Mouse (Mus musculus) urinary bladder, adult 2 months (tissue): ENCODE measurements around the gene Phpt1. TPM values are rescaled to one million over a fixed set of nuclear protein-coding genes. Genes with fewer than 3 reads are reported as not detected.

Source experiments
- DNase-seq: peaks from one replicate; pipeline ENCODE4 v3.0.0; 2022; ENCODE audit warnings: low spot score
- polyA plus RNA-seq: library from polyadenylated mRNA; depleted of rRNA; stranded (reverse); fragments of >200 nt; gene quantifications from 2 replicates; pipeline ENCODE4 v1.2.3, GENCODE M21; 2012

Phpt1 gene
- polyA plus RNA-seq, 1 experiment: 75.6 TPM

- DNase-seq: peak; percentile 19
These were observed 7.6 kb upstream of the Phpt1 start for GRCm38 (mm10) chr2:25582466-25583119.

GRCm38 (mm10) chr2:25581901-25582301 lies 6.9 kb upstream of the Phpt1 start:
- DNase-seq: peak; percentile 23

- DNase-seq: peak; percentile 23
These were observed 6.4 kb upstream of the Phpt1 start, which contains the start of gene Ajm1 for GRCm38 (mm10) chr2:25581294-25581864. Gene Ajm1 (minus strand): TSS chr2:25581757.

- no peak for DNase-seq
These were observed 5.6 kb upstream of the Phpt1 start for GRCm38 (mm10) chr2:25580621-25581101.

- DNase-seq: peak; percentile 24
These were observed 4.9 kb upstream of the Phpt1 start for GRCm38 (mm10) chr2:25579737-25580460.

GRCm38 (mm10) chr2:25578796-25579736 lies 4.0 kb upstream of the Phpt1 start:
- peak; percentile 22 for DNase-seq

- DNase-seq: peak; percentile 33
These were observed 3.1 kb upstream of the Phpt1 start for GRCm38 (mm10) chr2:25577951-25578795.

- DNase-seq: no peak
These were observed 2.2 kb upstream of the Phpt1 start for GRCm38 (mm10) chr2:25576965-25577891.

GRCm38 (mm10) chr2:25576028-25576850 lies 1.2 kb upstream of the Phpt1 start:
- DNase-seq: no peak

- peak; percentile 34 for DNase-seq
These were observed 506 bp upstream of the Phpt1 start for GRCm38 (mm10) chr2:25575432-25576027.

- DNase-seq: peak; percentile 24
These were observed 888 bp downstream of the Phpt1 start for GRCm38 (mm10) chr2:25574136-25574535.

GRCm38 (mm10) chr2:25573068-25573467 lies 2.0 kb downstream of the Phpt1 start:
- no peak for DNase-seq

- DNase-seq: no peak
These were observed 3.8 kb downstream of the Phpt1 start for GRCm38 (mm10) chr2:25571221-25571620.

- no peak for DNase-seq
These were observed 5.7 kb downstream of the Phpt1 start for GRCm38 (mm10) chr2:25569323-25569722.

GRCm38 (mm10) chr2:25568473-25569019 lies 6.5 kb downstream of the Phpt1 start:
- no peak for DNase-seq

- no peak for DNase-seq
These were observed 8.5 kb downstream of the Phpt1 start for GRCm38 (mm10) chr2:25566558-25566957.

- no peak for DNase-seq
These were observed 9.3 kb downstream of the Phpt1 start for GRCm38 (mm10) chr2:25565741-25566140.

- DNase-seq: no peak
These were observed 13.1 kb downstream of the Phpt1 start for GRCm38 (mm10) chr2:25561946-25562345.
